Mouse (Mus musculus) right cerebral cortex, postnatal 25 days (tissue): ENCODE measurements around the gene Jmjd6.
A peak's percentile ranks its signal among the peaks of the same experiment; 100 is the strongest.
"Not testable (repeated sequence)": the region's sequence is repeated elsewhere in the genome, so short reads cannot be mapped to it uniquely, and the experiment has no call there.

ENCODE experiments used
- DNase-seq: peaks from one replicate; pipeline ENCODE4 v3.0.0; 2022

Jmjd6 gene

DNA sequence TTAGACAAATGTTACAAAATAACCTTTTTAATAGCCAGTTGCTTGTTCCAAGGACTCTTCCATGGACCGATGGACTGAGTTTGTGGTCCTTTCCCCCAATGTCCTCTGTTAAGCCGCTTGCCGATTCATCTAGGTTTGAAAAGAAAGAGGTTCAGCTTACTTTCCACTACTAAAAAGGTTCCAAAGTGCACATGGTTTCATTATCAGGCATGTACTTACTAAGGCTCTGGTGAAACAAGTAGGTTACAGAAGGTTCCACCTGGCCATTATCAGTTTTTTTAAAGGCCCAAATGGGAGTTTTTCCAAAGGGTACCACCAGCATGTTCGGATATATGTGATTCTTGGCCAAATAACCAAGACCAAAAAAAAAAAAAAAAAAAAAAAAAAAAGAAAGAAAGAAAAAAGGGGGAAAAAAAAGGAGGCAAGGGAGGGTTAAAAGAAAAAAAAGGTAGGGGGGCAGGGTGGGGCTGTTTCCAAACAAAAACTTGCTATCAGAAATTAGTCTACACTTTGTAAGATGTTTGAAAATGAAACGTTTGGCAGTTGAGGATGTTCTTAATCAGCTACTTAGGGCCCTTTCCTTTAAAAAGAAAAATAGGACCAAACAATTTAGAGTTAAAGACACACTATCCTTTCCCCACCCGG, 7.7 kb upstream of the Jmjd6 start:
- DNase-seq, result no peak

DNA sequence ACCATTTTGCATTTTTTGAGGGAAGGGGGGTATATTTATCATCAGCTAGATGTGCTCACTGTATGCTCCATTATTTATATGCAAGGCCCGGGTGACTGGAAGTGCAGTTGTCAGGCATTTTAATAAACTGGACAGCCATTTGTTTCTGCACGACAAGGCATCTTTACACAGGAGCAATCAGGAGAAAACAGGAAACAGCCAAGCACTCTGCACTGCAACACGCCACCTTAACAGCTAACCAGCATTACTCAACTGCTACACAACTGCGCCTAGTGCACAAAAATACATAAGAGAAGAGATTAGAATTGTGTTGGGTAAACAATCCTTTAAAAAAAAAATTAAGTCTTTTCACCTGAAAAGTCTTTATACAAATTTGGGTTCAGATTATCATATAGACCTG, 6.8 kb upstream of the Jmjd6 start:
- DNase-seq, result no peak

DNA sequence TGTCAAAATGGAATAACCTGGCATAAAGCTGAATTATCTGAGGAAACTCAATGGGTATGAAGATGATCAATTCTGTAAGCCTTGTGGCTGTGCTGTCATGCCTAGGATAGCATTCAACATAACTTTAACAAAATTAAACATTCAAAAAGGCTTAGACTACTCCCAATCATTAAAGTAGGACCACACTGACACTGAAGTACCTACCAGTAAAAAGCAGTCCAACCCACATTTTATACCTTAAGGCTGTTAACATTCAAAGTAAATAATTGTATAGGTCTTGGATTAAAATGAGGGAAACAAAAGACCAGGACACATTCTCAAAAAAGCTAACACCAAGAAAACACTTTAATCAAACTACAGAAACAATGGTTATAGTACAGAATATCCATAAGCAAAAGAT, 6.3 kb upstream of the Jmjd6 start:
- no peak for DNase-seq

DNA sequence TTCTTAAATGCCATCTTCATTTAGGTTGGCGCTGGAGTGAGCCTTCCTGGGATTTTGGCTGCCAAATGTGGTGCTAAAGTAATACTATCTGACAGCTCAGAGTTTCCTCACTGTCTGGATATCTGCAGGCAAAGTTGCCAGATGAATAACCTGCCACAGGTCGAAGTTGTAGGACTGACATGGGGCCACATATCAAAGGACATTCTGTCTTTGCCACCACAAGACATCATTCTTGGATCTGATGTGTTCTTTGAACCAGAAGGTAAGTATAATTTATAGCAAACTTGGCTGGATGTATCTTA, 5.6 kb upstream of the Jmjd6 start:
- not testable (repeated sequence) for DNase-seq

DNA sequence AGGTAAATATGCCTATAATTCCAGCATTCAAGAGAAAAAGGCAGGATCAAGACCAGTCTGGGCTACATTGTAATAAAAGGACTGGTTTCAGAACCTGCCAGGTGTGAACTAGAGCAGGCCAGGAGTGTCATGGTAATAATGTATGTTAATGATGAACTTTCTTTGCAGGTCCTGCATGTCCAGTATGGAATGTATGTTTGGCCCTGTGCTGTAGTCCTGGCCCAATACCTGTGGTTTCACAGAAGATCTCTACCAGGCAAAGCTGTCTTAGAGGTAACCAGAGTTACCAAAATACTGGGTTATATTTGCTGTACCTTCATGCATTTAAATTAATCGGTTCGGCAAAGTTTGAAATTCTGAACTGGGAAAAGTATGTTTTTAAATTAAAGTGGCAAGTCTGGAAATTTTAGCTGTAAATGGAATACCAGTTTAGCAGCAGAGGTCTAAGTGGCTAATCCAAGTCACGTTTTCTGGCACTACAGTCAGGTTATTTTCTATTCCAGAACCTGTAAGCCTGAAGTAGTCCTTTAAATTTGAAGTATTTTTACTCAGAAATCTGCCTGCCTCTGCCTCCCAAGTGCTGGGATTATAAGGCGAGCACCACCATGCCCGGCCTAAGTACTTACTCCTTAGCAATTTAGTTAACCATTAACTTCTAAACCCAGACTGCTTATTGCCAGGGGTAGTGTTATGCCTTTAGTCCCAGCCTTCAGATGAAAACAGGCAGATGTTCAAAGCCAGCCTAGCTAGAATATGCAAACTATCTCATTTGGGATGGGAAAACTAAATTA, 5.0 kb upstream of the Jmjd6 start:
- DNase-seq, result no peak

- no peak for DNase-seq
These were observed 4.2 kb upstream of the Jmjd6 start for GRCm38 (mm10) chr11:116847187-116848085.

DNA sequence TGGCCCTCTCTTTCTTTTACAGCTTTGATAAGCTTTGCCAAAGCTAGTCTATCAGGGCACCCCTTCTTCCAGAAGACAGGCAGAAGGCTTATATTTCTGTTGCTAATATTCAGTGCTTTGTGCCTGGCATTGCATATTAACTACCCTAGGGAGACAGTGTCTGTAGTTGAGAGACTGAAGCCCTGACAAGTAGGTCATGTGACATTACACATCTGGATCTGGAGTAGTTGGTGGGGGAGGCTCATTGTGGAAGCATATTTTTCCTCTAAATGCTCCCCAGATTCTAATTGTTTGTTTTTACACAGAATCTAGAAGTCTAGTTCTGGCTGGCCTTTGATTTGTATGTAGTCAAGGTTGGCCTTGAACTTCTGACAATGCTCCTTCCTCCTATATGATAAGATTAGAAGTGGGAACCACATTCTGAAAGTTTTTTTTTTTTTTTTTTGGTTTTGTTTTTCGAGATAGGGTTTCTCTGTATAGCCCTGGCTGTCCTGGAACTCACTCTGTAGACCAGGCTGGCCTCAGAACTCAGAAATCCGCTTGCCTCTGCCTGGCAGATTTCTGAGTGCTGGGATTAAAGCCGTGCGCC, 3.4 kb upstream of the Jmjd6 start:
- DNase-seq, result no peak

DNA sequence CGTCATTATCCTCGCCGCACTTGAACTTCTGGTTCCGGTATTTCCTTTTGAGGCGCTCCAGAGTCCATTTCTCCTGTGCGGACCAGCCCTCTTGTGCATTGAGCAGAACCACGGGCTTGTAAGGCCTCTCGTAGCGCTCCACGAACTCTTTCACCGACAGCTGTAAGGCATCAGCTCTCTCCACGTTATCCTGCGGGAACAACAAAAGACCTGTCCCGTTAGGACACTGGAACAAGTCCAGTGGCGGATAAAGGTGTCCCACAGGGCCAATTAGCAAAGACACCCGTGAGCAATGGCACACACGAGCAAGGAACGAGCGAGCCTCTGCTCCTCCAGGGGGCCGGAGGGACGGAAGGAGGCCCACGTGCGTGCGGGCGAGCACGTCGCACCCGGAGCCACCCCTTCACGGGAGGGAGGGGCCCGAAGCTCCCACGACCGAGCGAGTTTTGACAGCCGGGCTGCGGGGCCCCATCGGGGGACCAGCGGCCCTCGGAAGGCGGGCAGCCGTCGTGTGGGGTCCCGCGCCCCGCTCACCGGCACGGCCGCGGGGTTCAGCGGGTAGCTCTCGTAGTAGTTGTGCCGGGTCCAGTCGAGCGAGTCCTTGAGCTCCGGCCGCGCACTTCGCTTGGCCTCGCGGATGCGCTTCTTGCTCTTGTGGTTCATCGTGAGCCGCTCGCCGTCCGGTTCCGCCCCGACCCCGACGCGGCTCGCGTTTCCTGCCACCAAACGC, 553 bp downstream of the Jmjd6 start:
- peak; percentile 79 for DNase-seq

GRCm38 (mm10) chr11:116840748-116841147, 2.5 kb downstream of the Jmjd6 start:
- DNase-seq, result no peak

- no peak for DNase-seq
These were observed 3.6 kb downstream of the Jmjd6 start for GRCm38 (mm10) chr11:116839601-116840000.

- DNase-seq, result no peak
These were observed 4.3 kb downstream of the Jmjd6 start for GRCm38 (mm10) chr11:116838936-116839335.

- no peak for DNase-seq
These were observed 5.8 kb downstream of the Jmjd6 start for GRCm38 (mm10) chr11:116837441-116837840.

DNA sequence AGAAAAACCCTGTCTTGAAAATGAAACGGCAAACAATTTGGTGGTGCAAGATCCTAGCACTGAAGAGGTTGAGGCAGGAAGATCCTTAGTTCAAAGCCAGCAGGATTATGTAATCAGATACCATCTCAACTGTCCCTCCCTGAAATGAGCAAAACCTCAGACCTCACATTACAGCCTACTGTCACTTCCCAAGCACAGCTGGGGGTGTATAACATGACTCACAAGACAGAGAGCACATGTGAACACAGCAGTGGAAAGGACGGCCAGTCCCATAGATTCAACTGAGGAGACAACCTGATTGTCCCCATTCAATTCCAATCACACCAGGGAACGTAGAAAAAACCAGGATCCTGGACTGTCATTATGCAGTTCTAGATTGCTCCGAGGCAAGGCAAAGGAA, 7.0 kb downstream of the Jmjd6 start:
- no peak for DNase-seq

- DNase-seq, result no peak
These were observed 8.3 kb downstream of the Jmjd6 start for GRCm38 (mm10) chr11:116834954-116835353.

DNA sequence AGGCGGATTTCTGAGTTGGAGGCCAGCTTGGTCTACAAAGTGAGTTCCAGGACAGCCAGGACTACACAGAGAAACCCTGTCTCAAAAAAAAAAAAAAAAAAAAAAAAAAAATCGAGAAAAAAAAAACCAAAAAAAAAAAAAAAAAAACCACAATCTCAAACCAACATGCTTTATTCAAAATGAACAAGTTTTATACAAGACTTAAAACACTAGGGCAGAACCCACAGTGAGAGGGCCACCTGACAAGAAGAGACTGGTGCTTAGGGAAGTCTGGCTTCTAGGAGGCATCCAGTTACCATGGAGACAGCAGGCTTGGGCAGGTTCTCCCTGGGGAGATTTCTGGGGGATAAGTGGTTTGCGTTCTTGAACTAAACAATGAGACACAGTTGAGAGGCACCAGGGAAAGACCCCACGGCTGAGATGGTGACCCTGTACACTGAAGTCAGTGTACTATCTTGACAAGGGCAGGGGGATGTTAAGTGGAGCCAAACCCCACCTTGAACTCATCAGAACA, 11.0 kb downstream of the Jmjd6 start:
- DNase-seq, result no peak

GRCm38 (mm10) chr11:116827534-116828165, 15.6 kb downstream of the Jmjd6 start, which contains the start of gene Mxra7:
TSS of gene Mxra7 (minus strand) at chr11:116828046.
- peak; percentile 60 for DNase-seq

- no peak for DNase-seq
These were observed 16.4 kb downstream of the Jmjd6 start for GRCm38 (mm10) chr11:116826550-116827504.

DNA sequence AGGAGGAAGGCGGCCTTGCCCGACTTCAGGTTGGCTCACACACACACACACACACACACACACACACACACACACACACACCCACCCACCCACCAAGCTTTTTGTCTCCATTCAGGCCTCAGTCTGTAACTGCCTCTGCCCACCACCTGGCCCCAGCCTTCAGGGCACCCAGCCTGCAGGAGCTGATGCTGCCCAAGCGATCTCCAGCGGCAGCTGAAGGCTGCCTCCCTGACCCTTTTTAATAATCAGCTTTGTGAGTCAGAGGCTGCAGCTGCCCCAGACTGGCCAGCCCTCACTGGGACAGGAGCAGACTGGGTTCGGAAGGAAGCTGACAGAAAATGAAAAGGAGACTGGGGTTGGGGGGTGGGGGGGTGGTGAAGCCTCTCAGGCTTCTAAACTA, 18.0 kb downstream of the Jmjd6 start:
- DNase-seq, result no peak

- not testable (repeated sequence) for DNase-seq
These were observed 19.4 kb downstream of the Jmjd6 start for GRCm38 (mm10) chr11:116823885-116824284.

DNA sequence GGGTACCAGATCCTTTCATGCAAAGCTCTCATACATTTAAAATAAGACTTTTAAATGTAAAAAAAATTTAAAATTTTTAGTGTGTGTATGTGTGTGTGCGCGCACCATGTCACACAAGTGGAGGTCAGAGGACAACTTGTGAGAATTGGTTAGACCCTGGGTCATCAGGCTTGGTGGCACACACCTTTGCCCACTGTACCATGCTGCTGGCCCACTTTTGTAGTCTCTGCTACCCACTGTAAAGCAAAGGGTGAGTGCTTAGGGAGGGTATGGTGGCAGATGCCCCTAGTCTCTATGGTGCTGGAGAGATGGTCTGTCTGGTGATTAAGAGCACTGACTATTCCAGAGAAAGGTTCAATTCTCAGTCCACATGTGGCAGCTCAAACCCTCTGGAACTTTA, 20.0 kb downstream of the Jmjd6 start:
- no peak for DNase-seq

- no peak for DNase-seq
These were observed 20.6 kb downstream of the Jmjd6 start for GRCm38 (mm10) chr11:116822626-116823025.
